Mouse (Mus musculus) intestine, embryonic 14.5 days (tissue): ENCODE measurements around the gene Trim63. TPM values are rescaled to one million over a fixed set of nuclear protein-coding genes. Genes with fewer than 3 reads are reported as not detected.
"Not testable (repeated sequence)": the region's sequence is repeated elsewhere in the genome, so short reads cannot be mapped to it uniquely, and the experiment has no call there.

Source experiments
- ATAC-seq: fragments of 200-750 bp; cut with Nextera tagmentation; replicated peaks from 2 replicates; pipeline ENCODE4 v1.8.0; 2017; ENCODE audit warnings: low read depth, moderate number of reproducible peaks, moderate TSS enrichment, moderate library complexity; ENCODE audit not compliant: low FRiP score, low TSS enrichment
- DNase-seq: peaks from one replicate; pipeline ENCODE4 v3.0.0-alpha.2; 2018; ENCODE audit warnings: low spot score
- H3K27ac ChIP-seq: fragments of 300-500 bp; sonication (generic); 2 replicates; pipeline ENCODE4 v1.5.1; 2014; ENCODE audit warnings: low read depth, mild to moderate bottlenecking, control low read depth
- H3K27me3 ChIP-seq: fragments of 300-500 bp; sonication (generic); replicated peaks from 2 replicates; pipeline ENCODE4 v1.6.1; 2014; ENCODE audit warnings: low read length, control low read depth; ENCODE audit not compliant: control insufficient read depth, insufficient read depth
- H3K36me3 ChIP-seq: fragments of 300-500 bp; sonication (generic); 2 replicates; pipeline ENCODE4 v1.6.1; 2014; ENCODE audit warnings: low read length, control low read depth; ENCODE audit not compliant: control insufficient read depth, insufficient read depth
- H3K4me1 ChIP-seq: fragments of 300-500 bp; sonication (generic); replicated peaks from 2 replicates; pipeline ENCODE4 v1.6.1; 2014; ENCODE audit warnings: low read length, control low read depth, mixed read lengths; ENCODE audit not compliant: control insufficient read depth, insufficient read depth
- H3K4me2 ChIP-seq: fragments of 300-500 bp; sonication (generic); 2 replicates; pipeline ENCODE4 v1.6.1; 2014; ENCODE audit warnings: low read length
- H3K4me3 ChIP-seq: fragments of 300-500 bp; sonication (generic); 2 replicates; pipeline ENCODE4 v1.5.1; 2014; ENCODE audit warnings: low read depth, low read length, control low read depth, mixed read lengths
- H3K9ac ChIP-seq: fragments of 300-500 bp; sonication (generic); 2 replicates; pipeline ENCODE4 v1.6.1; 2014; ENCODE audit warnings: mild to moderate bottlenecking, low read length
- H3K9me3 ChIP-seq: fragments of 300-500 bp; sonication (generic); 2 replicates; pipeline ENCODE4 v1.6.1; 2016; ENCODE audit warnings: low read length, control low read depth; ENCODE audit not compliant: control insufficient read depth
- WGBS: fragments of 180-500 bp; shearing (Covaris S2); extraction: QIAGEN DNeasy Blood & Tissue Kit; methylation state at CpG from one replicate; pipeline ENCODE4 v1.1.7; 2014; 5-methylcytosine and 5-hydroxymethylcytosine counted together
- polyA plus RNA-seq: library from polyadenylated mRNA; unstranded; fragments of >200 nt; fragmentation: Nextera tagmentation; extraction: Ambion mirVana; gene quantifications from 2 replicates; pipeline ENCODE4 v1.2.1, GENCODE M21; 2014

Trim63 gene
- polyA plus RNA-seq, 1 experiment from 2014 or later: not detected

- no peak overlapping the region for H3K9ac ChIP-seq
- H3K9me3 ChIP-seq: no peaks in the 10 kb centered on the region
- no peak for ATAC-seq
- H3K27ac ChIP-seq: no peak overlapping the region
- H3K4me3 ChIP-seq: no peak overlapping the region
- no peaks in the 10 kb centered on the region; the same call in 1 of the 2 replicates for H3K4me1 ChIP-seq
- 68% methylated on average over 5 of the region's 5 CpGs for WGBS
- H3K27me3 ChIP-seq: no peaks in the 10 kb centered on the region
- H3K36me3 ChIP-seq: no peaks in the 10 kb centered on the region
- DNase-seq: no peak
- H3K4me2 ChIP-seq: no peak overlapping the region
Measured at GRCm38 (mm10) chr4:134319674-134320073, 4.8 kb downstream of the Trim63 start.

- Histone ChIP-seq H3K27ac (no peak overlapping the region), H3K4me3 (no peak overlapping the region), H3K9ac (no peak overlapping the region), H3K4me2 (no peak overlapping the region), H3K27me3 (no peaks in the 10 kb centered on the region), H3K36me3 (no peaks in the 10 kb centered on the region), H3K4me1 (no peaks in the 10 kb centered on the region; the same call in 1 of the 2 replicates), H3K9me3 (no peaks in the 10 kb centered on the region)
- WGBS: 65% methylated on average over 3 of the region's 3 CpGs
- DNase-seq (no peak), ATAC-seq (no peak)
Measured at GRCm38 (mm10) chr4:134321524-134321923, 6.6 kb downstream of the Trim63 start.

DNA sequence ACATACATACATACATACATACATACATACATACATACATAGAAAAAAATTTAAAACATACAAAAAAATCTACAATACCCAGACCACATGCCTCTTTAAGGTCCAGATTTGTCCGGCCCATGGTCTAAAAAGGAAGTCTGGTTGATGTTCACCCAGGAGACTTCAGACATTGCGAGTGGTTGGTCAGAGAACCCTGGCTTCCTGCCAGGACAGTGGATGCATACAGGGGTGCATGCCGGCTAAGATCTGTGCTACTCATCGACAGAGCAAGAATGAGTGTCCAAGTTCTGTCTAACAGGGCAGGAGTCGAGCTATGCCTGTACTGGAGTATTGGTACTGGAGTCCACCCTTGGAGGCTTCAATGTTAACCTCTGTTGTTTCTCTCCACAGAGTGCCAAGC, 9.7 kb downstream of the Trim63 start:
- DNase-seq: no peak
- no peak for ATAC-seq
- 66% methylated on average over 5 of the region's 5 CpGs for WGBS
- no peak overlapping the region for H3K4me3 ChIP-seq
- H3K27me3 ChIP-seq: no peaks in the 10 kb centered on the region
- H3K9me3 ChIP-seq: no peaks in the 10 kb centered on the region
- no peaks in the 10 kb centered on the region; the same call in 1 of the 2 replicates for H3K4me1 ChIP-seq
- H3K9ac ChIP-seq: no peak overlapping the region
- H3K27ac ChIP-seq: no peak overlapping the region
- no peak overlapping the region for H3K4me2 ChIP-seq
- H3K36me3 ChIP-seq: no peaks in the 10 kb centered on the region

- Histone ChIP-seq H3K9me3 (no peaks in the 10 kb centered on the region), H3K27ac (no peak overlapping the region), H3K4me1 (no peaks in the 10 kb centered on the region; the same call in 1 of the 2 replicates), H3K4me2 (no peak overlapping the region), H3K27me3 (no peaks in the 10 kb centered on the region), H3K4me3 (no peak overlapping the region), H3K36me3 (no peaks in the 10 kb centered on the region), H3K9ac (no peak overlapping the region)
- ATAC-seq (no peak), DNase-seq (no peak)
- 62% methylated on average over 5 of the region's 5 CpGs for WGBS
Measured at GRCm38 (mm10) chr4:134326859-134327530, 12.1 kb downstream of the Trim63 start.

- 53% methylated on average over 8 of the region's 8 CpGs for WGBS
- Histone ChIP-seq H3K27me3 (no peaks in the 10 kb centered on the region), H3K9ac (no peak overlapping the region), H3K4me3 (no peak overlapping the region), H3K9me3 (no peaks in the 10 kb centered on the region), H3K4me2 (no peak overlapping the region), H3K27ac (no peak overlapping the region), H3K4me1 (no peaks in the 10 kb centered on the region; the same call in 1 of the 2 replicates), H3K36me3 (no peaks in the 10 kb centered on the region)
- no peak for DNase-seq
- no peak for ATAC-seq
Measured at GRCm38 (mm10) chr4:134328151-134328550, 13.2 kb downstream of the Trim63 start.

- 85% methylated on average over 8 of the region's 8 CpGs for WGBS
- Histone ChIP-seq H3K4me3 (no peak overlapping the region), H3K4me2 (no peak overlapping the region), H3K27me3 (no peaks in the 10 kb centered on the region), H3K27ac (no peak overlapping the region), H3K4me1 (no peaks in the 10 kb centered on the region; the same call in 1 of the 2 replicates), H3K36me3 (no peaks in the 10 kb centered on the region), H3K9ac (no peak overlapping the region), H3K9me3 (no peaks in the 10 kb centered on the region)
- ATAC-seq (no peak), DNase-seq (no peak)
Measured at GRCm38 (mm10) chr4:134328832-134329231, 13.9 kb downstream of the Trim63 start.

DNA sequence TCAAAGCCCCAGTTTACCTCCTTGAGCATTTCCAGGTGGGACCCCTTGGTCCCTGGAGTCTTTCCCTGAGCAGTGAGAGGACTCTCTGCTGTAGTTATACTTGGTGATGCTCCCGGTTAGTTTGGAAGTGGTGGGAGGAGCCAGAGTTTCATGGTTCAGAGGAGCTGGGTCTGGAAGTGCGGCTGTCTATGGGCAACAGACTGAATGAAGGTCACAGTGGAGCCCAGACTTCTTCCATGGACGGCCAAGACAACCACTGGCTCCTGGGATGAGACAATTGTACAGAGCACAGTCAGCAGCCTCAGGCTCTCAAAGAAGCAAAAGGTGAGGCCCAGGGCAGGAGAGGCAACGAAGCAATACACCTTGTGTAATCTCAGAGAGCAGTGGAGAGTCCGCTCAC, 15.4 kb downstream of the Trim63 start:
- Histone ChIP-seq H3K36me3 (no peaks in the 10 kb centered on the region), H3K9me3 (no peaks in the 10 kb centered on the region), H3K4me1 (no peaks in the 10 kb centered on the region), H3K27me3 (no peaks in the 10 kb centered on the region), H3K4me2 (no peak overlapping the region), H3K9ac (no peak overlapping the region), H3K4me3 (no peak overlapping the region), H3K27ac (no peak overlapping the region)
- no peak for DNase-seq
- ATAC-seq: no peak
- 68% methylated on average over 5 of the region's 5 CpGs for WGBS

DNA sequence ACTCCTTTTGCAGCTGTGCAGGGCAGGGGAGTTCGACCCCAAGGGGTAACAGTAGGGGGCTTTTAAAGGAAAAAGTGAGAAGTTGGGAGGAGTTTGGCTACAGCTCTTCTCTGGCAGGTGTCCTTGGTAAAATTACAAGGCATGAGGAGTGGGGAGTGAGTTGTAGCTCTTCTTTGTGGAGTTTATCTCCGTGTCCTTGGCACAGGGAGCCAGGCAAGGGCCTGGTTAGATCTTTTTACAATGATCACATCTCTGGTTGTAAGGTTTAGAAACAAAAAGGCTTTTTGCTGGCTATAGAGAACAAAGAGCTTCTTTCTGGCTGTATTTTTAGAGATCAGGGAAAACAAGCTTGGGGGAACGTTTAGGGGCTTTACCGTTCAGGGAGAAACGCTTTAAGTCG, 26.3 kb downstream of the Trim63 start:
- H3K9me3 ChIP-seq, H3K4me2 ChIP-seq, H3K9ac ChIP-seq, DNase-seq, H3K4me3 ChIP-seq, H3K27ac ChIP-seq, ATAC-seq, H3K36me3 ChIP-seq: not testable (repeated sequence)
- Histone ChIP-seq H3K4me1 (peaks cover 11% of the 10 kb centered on the region; the same call in 1 of the 2 replicates), H3K27me3 (peaks cover 44% of the 10 kb centered on the region)
- WGBS: 78% methylated on average over 6 of the region's 6 CpGs

GRCm38 (mm10) chr4:134342213-134342779, 27.4 kb downstream of the Trim63 start:
- H3K27me3 ChIP-seq: peaks cover 44% of the 10 kb centered on the region

More at GRCm38 (mm10) chr4:134342213-134342779, 27.4 kb downstream of the Trim63 start:
- Histone ChIP-seq H3K9me3 (no peaks in the 10 kb centered on the region), H3K27ac (no peak overlapping the region), H3K4me3 (peak overlapping the region; percentile 29; the same call in 1 of the 2 replicates), H3K4me2 (no peak overlapping the region), H3K36me3 (no peaks in the 10 kb centered on the region), H3K9ac (no peak overlapping the region), H3K4me1 (peaks cover 11% of the 10 kb centered on the region; the same call in 1 of the 2 replicates)
- no peak for DNase-seq
- WGBS: 33% methylated on average over 11 of the region's 11 CpGs
- ATAC-seq: no peak
